Mouse (Mus musculus) lung, embryonic 16.5 days (tissue): ENCODE results near the gene Syt6. TPM values are rescaled to one million over a fixed set of nuclear protein-coding genes. Genes with fewer than 3 reads are reported as not detected.

Experiments used
- ATAC-seq: fragments of 200-750 bp; cut with Nextera tagmentation; 2 replicates; pipeline ENCODE4 v1.8.0; 2017; ENCODE audit warnings: low read depth, mild to moderate bottlenecking, moderate library complexity
- H3K27ac ChIP-seq: fragments of 300-500 bp; sonication (generic); 2 replicates; pipeline ENCODE4 v1.5.1; 2014; ENCODE audit warnings: mild to moderate bottlenecking, control low read depth, low read length
- H3K27me3 ChIP-seq: fragments of 300-500 bp; sonication (generic); 2 replicates; pipeline ENCODE4 v1.6.1; 2014; ENCODE audit warnings: low read depth, low read length, mixed read lengths; ENCODE audit not compliant: control insufficient read depth, insufficient read depth
- H3K36me3 ChIP-seq: fragments of 300-500 bp; sonication (generic); 2 replicates; pipeline ENCODE4 v1.6.1; 2014; ENCODE audit warnings: low read length; ENCODE audit not compliant: control insufficient read depth, insufficient read depth
- H3K4me1 ChIP-seq: fragments of 300-500 bp; sonication (generic); replicated peaks from 2 replicates; pipeline ENCODE4 v1.6.1; 2014; ENCODE audit warnings: low read length, mixed read lengths; ENCODE audit not compliant: control insufficient read depth, insufficient read depth
- H3K4me2 ChIP-seq: fragments of 300-500 bp; sonication (generic); 2 replicates; pipeline ENCODE4 v1.6.1; 2014; ENCODE audit warnings: low read depth, low read length, control low read depth
- H3K4me3 ChIP-seq: fragments of 300-500 bp; sonication (generic); 2 replicates; pipeline ENCODE4 v1.5.1; 2014; ENCODE audit warnings: mild to moderate bottlenecking, low read length, control low read depth
- H3K9ac ChIP-seq: fragments of 300-500 bp; sonication (generic); 2 replicates; pipeline ENCODE4 v1.6.1; 2014; ENCODE audit warnings: low read length, control low read depth
- H3K9me3 ChIP-seq: fragments of 300-500 bp; sonication (generic); 2 replicates; pipeline ENCODE4 v1.6.1; 2016; ENCODE audit warnings: low read length; ENCODE audit not compliant: control insufficient read depth
- WGBS: fragments of 180-500 bp; shearing (Covaris S2); extraction: QIAGEN DNeasy Blood & Tissue Kit; methylation state at CpG from one replicate; pipeline ENCODE4 v1.1.7; 2014; 5-methylcytosine and 5-hydroxymethylcytosine counted together
- polyA plus RNA-seq: library from polyadenylated mRNA; unstranded; fragments of >200 nt; fragmentation: Nextera tagmentation; extraction: Ambion mirVana; gene quantifications from 2 replicates; pipeline ENCODE4 v1.2.1, GENCODE M21; 2015

The Syt6 gene
- polyA plus RNA-seq, 1 experiment from 2014 or later: 0.48 TPM

- H3K9ac ChIP-seq: no peak overlapping the region
- no peaks in the 10 kb centered on the region for H3K27me3 ChIP-seq
- peaks cover 2% of the 10 kb centered on the region for H3K4me1 ChIP-seq
- H3K4me2 ChIP-seq: no peak overlapping the region
- no peak overlapping the region for H3K4me3 ChIP-seq
- no peaks in the 10 kb centered on the region for H3K36me3 ChIP-seq
- ATAC-seq: no peak
- H3K9me3 ChIP-seq: no peaks in the 10 kb centered on the region
- WGBS: 88% methylated on average over 5 of the region's 5 CpGs
- H3K27ac ChIP-seq: no peak overlapping the region
Observed at GRCm38 (mm10) chr3:103592636-103593035, 17.6 kb downstream of the Syt6 start.

- H3K27ac ChIP-seq: no peak overlapping the region
- no peaks in the 10 kb centered on the region for H3K27me3 ChIP-seq
- no peak overlapping the region for H3K4me3 ChIP-seq
- H3K4me1 ChIP-seq: peaks cover 2% of the 10 kb centered on the region
- no peak overlapping the region for H3K4me2 ChIP-seq
- no peak for ATAC-seq
- 20% methylated on average over 5 of the region's 5 CpGs for WGBS
- no peaks in the 10 kb centered on the region for H3K36me3 ChIP-seq
- no peak overlapping the region for H3K9ac ChIP-seq
- no peaks in the 10 kb centered on the region for H3K9me3 ChIP-seq
Observed at GRCm38 (mm10) chr3:103593631-103594030, 18.6 kb downstream of the Syt6 start.

- H3K4me3 ChIP-seq: no peak overlapping the region
- peaks cover 2% of the 10 kb centered on the region for H3K4me1 ChIP-seq
- no peaks in the 10 kb centered on the region for H3K27me3 ChIP-seq
- no peak overlapping the region for H3K4me2 ChIP-seq
- no peaks in the 10 kb centered on the region for H3K36me3 ChIP-seq
- peak; percentile 56 for ATAC-seq
- 63% methylated on average over 7 of the region's 7 CpGs for WGBS
- no peaks in the 10 kb centered on the region for H3K9me3 ChIP-seq
- H3K27ac ChIP-seq: no peak overlapping the region
- H3K9ac ChIP-seq: no peak overlapping the region
Observed at GRCm38 (mm10) chr3:103595271-103595810, 20.3 kb downstream of the Syt6 start.

- Histone ChIP-seq H3K4me2 (no peak overlapping the region), H3K9ac (no peak overlapping the region), H3K27me3 (no peaks in the 10 kb centered on the region), H3K36me3 (no peaks in the 10 kb centered on the region), H3K9me3 (no peaks in the 10 kb centered on the region), H3K27ac (no peak overlapping the region), H3K4me3 (no peak overlapping the region), H3K4me1 (peaks cover 6% of the 10 kb centered on the region)
- ATAC-seq: no peak
- WGBS: 78% methylated on average over 4 of the region's 4 CpGs
Observed at GRCm38 (mm10) chr3:103597586-103597985, 22.6 kb downstream of the Syt6 start.

- WGBS: 41% methylated on average over 7 of the region's 7 CpGs
- no peaks in the 10 kb centered on the region for H3K36me3 ChIP-seq
- ATAC-seq: peak; percentile 26; the same call in 1 of the 2 replicates
- H3K4me1 ChIP-seq: peaks cover 3% of the 10 kb centered on the region; the same call in 1 of the 2 replicates
- H3K4me2 ChIP-seq: no peak overlapping the region
- no peak overlapping the region for H3K27ac ChIP-seq
- H3K9me3 ChIP-seq: no peaks in the 10 kb centered on the region
- H3K4me3 ChIP-seq: no peak overlapping the region
- H3K9ac ChIP-seq: no peak overlapping the region
- no peaks in the 10 kb centered on the region for H3K27me3 ChIP-seq
Observed at GRCm38 (mm10) chr3:103601011-103601410, 26.0 kb downstream of the Syt6 start.

GRCm38 (mm10) chr3:103601561-103601960 lies 26.5 kb downstream of the Syt6 start:
- Histone ChIP-seq H3K36me3 (no peaks in the 10 kb centered on the region), H3K27me3 (no peaks in the 10 kb centered on the region), H3K4me1 (peaks cover 3% of the 10 kb centered on the region; the same call in 1 of the 2 replicates), H3K27ac (no peak overlapping the region), H3K9me3 (no peaks in the 10 kb centered on the region), H3K4me2 (no peak overlapping the region), H3K4me3 (no peak overlapping the region), H3K9ac (no peak overlapping the region)
- WGBS: 68% methylated on average over 1 of the region's 1 CpGs
- no peak for ATAC-seq

- no peak for ATAC-seq
- no peak overlapping the region for H3K27ac ChIP-seq
- H3K27me3 ChIP-seq: no peaks in the 10 kb centered on the region
- no peaks in the 10 kb centered on the region for H3K36me3 ChIP-seq
- 73% methylated on average over 6 of the region's 6 CpGs for WGBS
- H3K4me3 ChIP-seq: no peak overlapping the region
- H3K4me2 ChIP-seq: no peak overlapping the region
- no peaks in the 10 kb centered on the region for H3K9me3 ChIP-seq
- H3K9ac ChIP-seq: no peak overlapping the region
- H3K4me1 ChIP-seq: peaks cover 2% of the 10 kb centered on the region; the same call in 1 of the 2 replicates
Observed at GRCm38 (mm10) chr3:103606045-103606597, 31.1 kb downstream of the Syt6 start.

- ATAC-seq: no peak
Observed at GRCm38 (mm10) chr3:103606660-103607595, 31.9 kb downstream of the Syt6 start.

GRCm38 (mm10) chr3:103610231-103610630 lies 35.2 kb downstream of the Syt6 start:
- H3K4me3 ChIP-seq: no peak overlapping the region
- ATAC-seq: no peak
- H3K9me3 ChIP-seq: no peaks in the 10 kb centered on the region
- no peaks in the 10 kb centered on the region for H3K36me3 ChIP-seq
- H3K27ac ChIP-seq: no peak overlapping the region
- no peak overlapping the region for H3K4me2 ChIP-seq
- H3K27me3 ChIP-seq: no peaks in the 10 kb centered on the region
- no peaks in the 10 kb centered on the region for H3K4me1 ChIP-seq
- no peak overlapping the region for H3K9ac ChIP-seq
- whole genome bisulfite sequencing: 91% methylated on average over 5 of the region's 5 CpGs

More at GRCm38 (mm10) chr3:103606660-103607595, 31.9 kb downstream of the Syt6 start:
- WGBS: 77% methylated on average over 13 of the region's 13 CpGs
- Histone ChIP-seq H3K27me3 (no peaks in the 10 kb centered on the region), H3K4me1 (no peaks in the 10 kb centered on the region), H3K9ac (no peak overlapping the region), H3K27ac (no peak overlapping the region), H3K36me3 (no peaks in the 10 kb centered on the region), H3K9me3 (no peaks in the 10 kb centered on the region), H3K4me2 (no peak overlapping the region), H3K4me3 (no peak overlapping the region)
